Mouse (Mus musculus): Measurements from ENCODE around the gene Plpp2.

DNA sequence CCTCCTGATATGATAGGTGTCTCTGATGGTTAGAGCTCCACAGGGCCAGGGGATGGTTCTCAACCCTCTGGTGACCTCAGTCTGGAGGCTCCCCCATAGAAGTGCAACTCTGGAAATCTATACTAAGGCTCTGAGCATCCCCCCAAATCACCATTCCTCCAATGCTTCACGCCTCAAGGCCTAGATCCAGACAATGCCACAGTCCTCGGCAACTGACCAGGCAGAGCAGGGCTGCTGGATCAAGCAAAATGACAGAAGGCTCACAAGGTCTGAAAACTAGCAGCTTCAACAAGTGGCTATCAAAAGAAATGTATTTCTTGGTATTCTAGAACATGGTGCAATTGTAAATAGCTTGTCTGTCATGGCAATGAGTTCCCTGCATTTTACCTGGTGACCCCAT lies 4.2 kb upstream of the Plpp2 start:
- TF ChIP-seq ZNF384 (IDR thresholded peaks at IDR 0.05; ENCODE audit: low read depth, low read length): no peak
- TF ChIP-seq ZC3H11A (IDR thresholded peaks at IDR 0.05; ENCODE audit: low read depth, low read length): no peak
- TF ChIP-seq POLR2A (IDR thresholded peaks at IDR 0.05; ENCODE audit: low read depth, low read length): no peak
- TF ChIP-seq RAD21 (IDR thresholded peaks at IDR 0.05; ENCODE audit: low read depth, low read length): no peak

Measured in CH12.LX (cell line).